Mouse (Mus musculus): ENCODE measurements around the gene Slc22a23. TPM values are rescaled to one million over a fixed set of nuclear protein-coding genes. Genes with fewer than 3 reads are reported as not detected.
A peak's percentile ranks its signal among the peaks of the same experiment; 100 is the strongest.

The Slc22a23 gene
- total and polyA plus RNA-seq, 3 experiments, result 0.47 to 1.3 (median 0.85) TPM

DNA sequence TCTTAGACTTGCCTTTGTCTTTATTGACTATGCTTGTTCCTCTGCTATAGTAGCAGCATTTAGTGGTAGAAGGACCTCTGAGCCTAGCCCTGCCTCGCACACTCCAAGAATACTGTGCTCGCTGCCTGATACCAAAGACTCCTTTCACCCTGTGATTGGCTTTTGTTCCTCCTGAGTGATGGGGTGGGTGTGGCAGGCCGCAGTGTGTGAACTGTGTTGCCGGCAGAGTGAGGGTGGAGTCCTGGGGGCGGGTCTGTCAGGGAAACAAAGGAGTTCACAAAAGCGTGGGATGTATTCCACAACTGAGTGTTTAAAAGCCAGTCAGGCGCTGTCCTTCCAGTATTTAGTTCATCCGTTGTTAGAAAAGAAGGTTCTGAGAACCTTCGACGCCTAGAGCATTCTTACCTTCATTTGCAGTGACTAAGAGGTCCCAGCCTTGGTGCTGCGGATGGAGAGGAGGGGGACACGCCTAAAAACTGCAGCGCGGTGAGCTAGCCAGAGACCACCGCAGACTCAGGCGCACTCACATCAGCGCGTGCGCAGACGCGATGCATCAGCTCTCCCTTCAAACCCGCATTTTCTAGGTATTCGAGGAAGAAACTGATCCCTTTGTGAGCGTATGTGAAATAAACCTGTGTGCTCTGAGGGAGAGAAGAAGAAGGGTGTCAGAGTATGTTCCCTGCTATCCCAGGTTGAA is 213.8 kb downstream of the Slc22a23 start (continued):
- TF ChIP-seq RAD21 (IDR thresholded peaks at IDR 0.05; ENCODE audit: low read depth, low read length) (no peak), RCOR1 (conservative IDR thresholded peaks at IDR 0.05; ENCODE audit: low read depth, low read length) (no peak)

DNA sequence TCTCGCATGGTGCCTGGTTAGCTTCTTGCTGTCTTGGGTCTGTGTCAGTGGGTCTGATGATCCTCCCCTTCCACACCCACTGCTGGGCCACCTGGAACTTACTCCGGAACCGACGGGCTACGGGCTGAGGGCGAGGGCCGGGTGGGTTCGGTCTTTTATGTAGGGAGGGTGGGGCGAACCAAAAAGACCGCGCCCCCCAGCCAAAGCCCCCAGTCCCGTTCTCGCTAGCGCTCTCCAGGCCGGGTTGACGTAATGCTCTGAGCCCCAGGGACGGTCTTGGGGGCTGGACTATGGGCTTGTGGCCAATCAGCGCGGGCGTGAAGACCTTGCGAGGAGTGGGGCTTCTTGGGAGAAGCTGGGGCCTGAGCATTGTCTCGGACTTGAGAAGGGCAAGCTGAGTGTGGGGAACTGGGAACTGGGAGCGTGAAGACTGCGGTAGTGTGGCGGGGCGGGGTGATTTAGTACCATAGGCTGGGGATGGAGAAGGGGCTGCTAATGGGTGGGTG is 214.7 kb downstream of the Slc22a23 start, which contains the start of gene Tubb2b:
TSS of gene Tubb2b (minus strand) at position 241 of the 506 bp plus-strand sequence.
- H3K4me2 ChIP-seq (ENCODE audit: insufficient read depth, low read depth, poor library complexity, severe bottlenecking), result peak within 1 kb of the TSS; percentile 34
- in situ Hi-C loops (cut with MboI; ENCODE audit: low pct_ligation_motif_present, low pct_unique_long_range_greater_than_20kb, low sequenced_read_pairs) (loop anchor here (5.0 kb wide), 1 partner anchor 78 kb away; no protein-coding TSS in a partner anchor), dilution Hi-C loops (cut with MboI; ENCODE audit: extremely low pct_ligation_motif_present, extremely low pct_unique_long_range_greater_than_20kb, low sequenced_read_pairs) (no loop called here)
- peaks cover 11 to 33% of the 10 kb centered on the region in 2 experiments for H3K4me1 ChIP-seq (ENCODE audit: control insufficient read depth in 1 of 2, insufficient read depth in 2 of 2)
- peak; percentile 86 for DNase-seq (ENCODE audit: extremely low read depth)
- H3K9me3 ChIP-seq (replicated peaks; ENCODE audit: low read length), result no peaks in the 10 kb centered on the region
- peak within 1 kb of the TSS; percentile 38; the same call in 1 of the 2 replicates for H3K27ac ChIP-seq (ENCODE audit: insufficient read depth, low read depth)
- peak; percentile 41; the same call in 1 of the 2 replicates for TF ChIP-seq SIN3A (IDR thresholded peaks at IDR 0.05; ENCODE audit: low read length)
- TF ChIP-seq CHD2 (IDR thresholded peaks at IDR 0.05; ENCODE audit: low read length), result no peak
- TF ChIP-seq ZC3H11A (IDR thresholded peaks at IDR 0.05; ENCODE audit: low read depth, low read length), result no peak
- TF ChIP-seq JUN (IDR thresholded peaks at IDR 0.05; ENCODE audit: insufficient read depth, low read depth, low read length), result 0 out of 2 replicates have a peak, but pooled peaks have one; percentile 15
- no peak; the same call in 1 of the 2 replicates for TF ChIP-seq HCFC1 (IDR thresholded peaks at IDR 0.05; ENCODE audit: low read depth, low read length)
- TF ChIP-seq TBP (conservative IDR thresholded peaks at IDR 0.05; ENCODE audit: low read depth, low read length), result 0 out of 2 replicates have a peak, but pooled peaks have one; percentile 22
- peak; percentile 82 for TF ChIP-seq POLR2A (IDR thresholded peaks at IDR 0.05; ENCODE audit: low read depth, low read length)
- 0 out of 2 replicates have a peak, but pooled peaks have one; percentile 39 for TF ChIP-seq TCF12 (IDR thresholded peaks at IDR 0.05; ENCODE audit: low read depth, low read length)
- 0 out of 2 replicates have a peak, but pooled peaks have one; percentile 24 for TF ChIP-seq NRF1 (IDR thresholded peaks at IDR 0.05; ENCODE audit: low read depth, low read length)
- TF ChIP-seq UBTF (IDR thresholded peaks at IDR 0.05; ENCODE audit: low read depth, low read length), result peak; percentile 52; the same call in 1 of the 2 replicates
- TF ChIP-seq CHD1 (IDR thresholded peaks at IDR 0.05; ENCODE audit: low read depth, low read length), result no peak
- peak; percentile 25; the same call in 1 of the 2 replicates for TF ChIP-seq ELF1 (IDR thresholded peaks at IDR 0.05; ENCODE audit: low read depth, low read length)
- TF ChIP-seq MXI1 (IDR thresholded peaks at IDR 0.05; ENCODE audit: low read depth, low read length), result peak; percentile 73
- 0 out of 2 replicates have a peak, but pooled peaks have one; percentile 15 for TF ChIP-seq KAT2A (IDR thresholded peaks at IDR 0.05; ENCODE audit: insufficient replicate concordance, low read length)
- peak; percentile 74 for TF ChIP-seq NELFE (IDR thresholded peaks at IDR 0.05; ENCODE audit: low read depth, low read length)
- TF ChIP-seq ZMIZ1 (IDR thresholded peaks at IDR 0.05; ENCODE audit: low read depth, low read length), result peak; percentile 67; the same call in 1 of the 2 replicates
- TF ChIP-seq IRF4 (IDR thresholded peaks at IDR 0.05; ENCODE audit: low read depth, low read length), result peak; percentile 60; the same call in 1 of the 2 replicates
- TF ChIP-seq MAZ (IDR thresholded peaks at IDR 0.05; ENCODE audit: low read depth, low read length), result 0 out of 2 replicates have a peak, but pooled peaks have one; percentile 18
- H3K27me3 ChIP-seq (replicated peaks), result no peaks in the 10 kb centered on the region
- peak within 1 kb of the TSS; percentile 68 to 85 (median 83) for H3K4me3 ChIP-seq (replicated peaks in 1 of 3; ENCODE audit: low read depth in 2 of 3, low read length in 2 of 3, poor library complexity in 1 of 3)
- peak within 1 kb of the TSS; percentile 70 for H3K9ac ChIP-seq (ENCODE audit: insufficient read depth, low read depth)
- H3K79me2 ChIP-seq (replicated peaks; ENCODE audit: control insufficient read depth, extremely low read depth, insufficient read depth, poor library complexity, severe bottlenecking), result peaks cover 3% of the 10 kb centered on the region; the same call in 1 of the 2 replicates
- peaks cover 0 to 13% of the 10 kb centered on the region in 2 experiments for H3K36me3 ChIP-seq (replicated peaks in 1 of 2; ENCODE audit: control insufficient read depth in 1 of 2, insufficient read depth in 1 of 2, low read length in 1 of 2)
